Mouse (Mus musculus) forebrain, embryonic 11.5 days (tissue): ENCODE data around the gene Crim1. TPM values are rescaled to one million over a fixed set of nuclear protein-coding genes. Genes with fewer than 3 reads are reported as not detected.

ENCODE experiments used
- ATAC-seq: fragments of 200-750 bp; cut with Nextera tagmentation; replicated peaks from 2 replicates; pipeline ENCODE4 v1.8.0; 2017; ENCODE audit warnings: moderate TSS enrichment; ENCODE audit not compliant: low FRiP score
- DNase-seq: peaks from one replicate; pipeline ENCODE4 v3.0.0-alpha.2; 2017; ENCODE audit warnings: low spot score
- H3K27ac ChIP-seq: fragments of 300-500 bp; sonication (generic); 2 replicates; pipeline ENCODE4 v1.5.1; 2014; ENCODE audit warnings: low read depth, low read length
- H3K27me3 ChIP-seq: fragments of 300-500 bp; sonication (generic); 2 replicates; pipeline ENCODE4 v1.6.1; 2014; ENCODE audit warnings: mild to moderate bottlenecking, low read length, mixed read lengths; ENCODE audit not compliant: control insufficient read depth, insufficient read depth
- H3K36me3 ChIP-seq: fragments of 300-500 bp; sonication (generic); 2 replicates; pipeline ENCODE4 v1.6.1; 2014; ENCODE audit warnings: mild to moderate bottlenecking, low read length, moderate library complexity, mixed read lengths; ENCODE audit not compliant: control insufficient read depth, insufficient read depth
- H3K4me1 ChIP-seq: fragments of 300-500 bp; sonication (generic); replicated peaks from 2 replicates; pipeline ENCODE4 v1.6.1; 2014; ENCODE audit warnings: low read length, mixed read lengths; ENCODE audit not compliant: control insufficient read depth, insufficient read depth
- H3K4me2 ChIP-seq: fragments of 300-500 bp; sonication (generic); 2 replicates; pipeline ENCODE4 v1.6.1; 2014; ENCODE audit warnings: low read depth, mild to moderate bottlenecking, low read length, moderate library complexity, mixed read lengths; ENCODE audit not compliant: severe bottlenecking
- H3K4me3 ChIP-seq: fragments of 300-500 bp; sonication (generic); 2 replicates; pipeline ENCODE4 v1.5.1; 2014; ENCODE audit warnings: low read depth, low read length
- H3K9ac ChIP-seq: fragments of 300-500 bp; sonication (generic); 2 replicates; pipeline ENCODE4 v1.6.1; 2014; ENCODE audit warnings: low read length
- H3K9me3 ChIP-seq: fragments of 300-500 bp; sonication (generic); 2 replicates; pipeline ENCODE4 v1.6.1; 2016; ENCODE audit warnings: low read length, mixed read lengths; ENCODE audit not compliant: control insufficient read depth
- WGBS: fragments of 180-500 bp; shearing (Covaris S2); extraction: QIAGEN DNeasy Blood & Tissue Kit; methylation state at CpG from one replicate; pipeline ENCODE4 v1.1.7; 2014; 5-methylcytosine and 5-hydroxymethylcytosine counted together
- polyA plus RNA-seq: library from polyadenylated mRNA; unstranded; fragments of >200 nt; fragmentation: Nextera tagmentation; extraction: Ambion mirVana; gene quantifications from 2 replicates; pipeline ENCODE4 v1.2.1, GENCODE M21; 2014

Crim1 gene
- polyA plus RNA-seq, 1 experiment from 2014 or later = 2.7 TPM

- Histone ChIP-seq H3K36me3 (no peaks in the 10 kb centered on the region), H3K27ac (no peak overlapping the region), H3K4me3 (no peak overlapping the region), H3K9ac (no peak overlapping the region), H3K27me3 (no peaks in the 10 kb centered on the region), H3K9me3 (no peaks in the 10 kb centered on the region), H3K4me2 (no peak overlapping the region), H3K4me1 (no peaks in the 10 kb centered on the region)
- 80% methylated on average over 7 of the region's 7 CpGs for WGBS
- DNase-seq (no peak), ATAC-seq (no peak)
Observed at GRCm38 (mm10) chr17:78325761-78326332, 125.8 kb downstream of the Crim1 start.

- WGBS = 86% methylated on average over 2 of the region's 2 CpGs
- DNase-seq (no peak), ATAC-seq (no peak)
- H3K4me2 ChIP-seq = no peak overlapping the region
- no peaks in the 10 kb centered on the region for H3K4me1 ChIP-seq
- no peaks in the 10 kb centered on the region for H3K27me3 ChIP-seq
- H3K27ac ChIP-seq = no peak overlapping the region
- H3K9me3 ChIP-seq = no peaks in the 10 kb centered on the region
- H3K4me3 ChIP-seq = no peak overlapping the region
- no peak overlapping the region for H3K9ac ChIP-seq
- no peaks in the 10 kb centered on the region for H3K36me3 ChIP-seq
Observed at GRCm38 (mm10) chr17:78326381-78326780, 126.3 kb downstream of the Crim1 start.

- DNase-seq (no peak), ATAC-seq (no peak)
- Histone ChIP-seq H3K27me3 (no peaks in the 10 kb centered on the region), H3K4me1 (no peaks in the 10 kb centered on the region), H3K9me3 (no peaks in the 10 kb centered on the region), H3K27ac (no peak overlapping the region), H3K36me3 (no peaks in the 10 kb centered on the region), H3K4me3 (no peak overlapping the region), H3K4me2 (no peak overlapping the region), H3K9ac (no peak overlapping the region)
- 89% methylated on average over 4 of the region's 4 CpGs for WGBS
Observed at GRCm38 (mm10) chr17:78327187-78327586, 127.1 kb downstream of the Crim1 start.

GRCm38 (mm10) chr17:78328287-78328686 is 128.2 kb downstream of the Crim1 start:
- no peak overlapping the region for H3K4me3 ChIP-seq
- H3K4me1 ChIP-seq = no peaks in the 10 kb centered on the region
- no peaks in the 10 kb centered on the region for H3K9me3 ChIP-seq
- no peaks in the 10 kb centered on the region for H3K36me3 ChIP-seq
- DNase-seq (no peak), ATAC-seq (no peak)
- no peak overlapping the region for H3K9ac ChIP-seq
- H3K27me3 ChIP-seq = no peaks in the 10 kb centered on the region
- H3K4me2 ChIP-seq = no peak overlapping the region
- H3K27ac ChIP-seq = no peak overlapping the region
- WGBS = 87% methylated on average over 3 of the region's 3 CpGs

DNA sequence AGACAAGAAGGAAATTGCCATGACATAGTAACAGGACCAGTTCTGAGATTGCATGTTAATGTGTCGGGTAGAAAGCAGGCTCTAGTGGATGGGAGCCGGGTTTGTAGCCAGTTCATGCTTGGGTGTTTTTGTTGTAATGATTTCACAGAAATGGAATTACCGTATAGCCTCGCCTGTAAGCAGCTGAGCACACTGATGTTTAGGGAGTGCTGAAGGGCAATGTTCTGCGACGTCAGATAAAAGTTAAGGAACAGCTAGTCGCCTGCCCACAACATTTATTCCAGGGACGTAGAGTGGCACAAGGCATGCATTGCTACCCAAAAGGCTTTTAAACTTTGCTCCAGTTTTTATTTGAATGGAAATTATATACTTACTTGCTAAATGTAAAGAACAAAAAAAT is 131.4 kb downstream of the Crim1 start:
- DNase-seq = no peak
- Histone ChIP-seq H3K9ac (no peak overlapping the region), H3K27me3 (no peaks in the 10 kb centered on the region), H3K4me3 (no peak overlapping the region), H3K4me2 (no peak overlapping the region), H3K36me3 (no peaks in the 10 kb centered on the region), H3K4me1 (no peaks in the 10 kb centered on the region), H3K27ac (no peak overlapping the region), H3K9me3 (no peaks in the 10 kb centered on the region)
- no peak for ATAC-seq
- WGBS = 94% methylated on average over 8 of the region's 8 CpGs

DNA sequence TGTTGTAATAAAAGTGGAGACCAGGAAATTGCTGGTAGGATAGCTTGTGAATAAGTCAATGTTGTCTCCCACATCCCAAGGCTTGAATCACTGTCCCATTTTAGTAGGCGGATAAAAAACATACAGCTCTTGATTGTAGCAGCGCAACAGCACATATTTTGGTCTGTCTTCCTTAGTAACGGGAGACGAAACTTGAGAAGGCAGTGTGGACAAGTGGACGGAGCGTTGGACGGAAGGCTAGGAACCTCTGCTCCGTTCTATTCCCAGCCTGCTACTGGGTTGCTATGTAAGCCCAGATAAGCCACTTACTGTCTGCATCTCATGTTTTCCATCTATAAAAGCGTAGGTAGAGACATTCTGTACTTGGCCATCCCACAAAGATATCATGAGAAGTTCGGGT is 133.2 kb downstream of the Crim1 start:
- Histone ChIP-seq H3K27ac (no peak overlapping the region), H3K4me2 (no peak overlapping the region), H3K9me3 (no peaks in the 10 kb centered on the region), H3K4me1 (no peaks in the 10 kb centered on the region), H3K27me3 (no peaks in the 10 kb centered on the region), H3K36me3 (no peaks in the 10 kb centered on the region), H3K9ac (no peak overlapping the region), H3K4me3 (no peak overlapping the region)
- no peak for ATAC-seq
- DNase-seq = no peak
- 93% methylated on average over 10 of the region's 10 CpGs for WGBS

- no peak for ATAC-seq
- WGBS = 95% methylated on average over 8 of the region's 8 CpGs
Observed at GRCm38 (mm10) chr17:78335250-78335649, 135.2 kb downstream of the Crim1 start.

DNA sequence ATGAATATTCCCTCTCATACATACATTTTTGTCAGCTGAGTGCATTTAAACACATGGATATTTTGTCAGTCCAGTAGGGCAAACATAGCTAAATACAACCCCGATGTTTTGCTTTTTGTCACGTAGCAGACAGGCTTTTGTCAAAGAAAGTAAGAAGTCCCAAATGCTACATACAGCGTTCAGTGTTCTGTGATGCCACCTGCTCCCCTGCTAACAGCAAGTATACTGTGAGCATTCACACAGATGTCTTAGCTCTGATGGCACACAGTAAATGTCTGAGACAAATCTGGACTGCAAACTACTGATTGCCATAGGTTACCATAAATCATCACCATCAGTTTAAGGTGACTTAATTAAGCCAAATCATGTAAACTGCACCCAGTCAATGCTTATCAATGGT is 143.6 kb downstream of the Crim1 start:
- Histone ChIP-seq H3K9ac (no peak overlapping the region), H3K27ac (no peak overlapping the region), H3K27me3 (no peaks in the 10 kb centered on the region), H3K4me1 (no peaks in the 10 kb centered on the region), H3K4me2 (no peak overlapping the region), H3K4me3 (no peak overlapping the region), H3K9me3 (no peaks in the 10 kb centered on the region), H3K36me3 (no peaks in the 10 kb centered on the region)
- DNase-seq (no peak), ATAC-seq (no peak)
- 95% methylated on average over 3 of the region's 3 CpGs for WGBS

More at GRCm38 (mm10) chr17:78335250-78335649, 135.2 kb downstream of the Crim1 start:
- no peak for DNase-seq
- Histone ChIP-seq H3K9ac (no peak overlapping the region), H3K36me3 (no peaks in the 10 kb centered on the region), H3K4me3 (no peak overlapping the region), H3K27ac (no peak overlapping the region), H3K4me1 (no peaks in the 10 kb centered on the region), H3K27me3 (no peaks in the 10 kb centered on the region), H3K4me2 (no peak overlapping the region), H3K9me3 (no peaks in the 10 kb centered on the region)

DNA sequence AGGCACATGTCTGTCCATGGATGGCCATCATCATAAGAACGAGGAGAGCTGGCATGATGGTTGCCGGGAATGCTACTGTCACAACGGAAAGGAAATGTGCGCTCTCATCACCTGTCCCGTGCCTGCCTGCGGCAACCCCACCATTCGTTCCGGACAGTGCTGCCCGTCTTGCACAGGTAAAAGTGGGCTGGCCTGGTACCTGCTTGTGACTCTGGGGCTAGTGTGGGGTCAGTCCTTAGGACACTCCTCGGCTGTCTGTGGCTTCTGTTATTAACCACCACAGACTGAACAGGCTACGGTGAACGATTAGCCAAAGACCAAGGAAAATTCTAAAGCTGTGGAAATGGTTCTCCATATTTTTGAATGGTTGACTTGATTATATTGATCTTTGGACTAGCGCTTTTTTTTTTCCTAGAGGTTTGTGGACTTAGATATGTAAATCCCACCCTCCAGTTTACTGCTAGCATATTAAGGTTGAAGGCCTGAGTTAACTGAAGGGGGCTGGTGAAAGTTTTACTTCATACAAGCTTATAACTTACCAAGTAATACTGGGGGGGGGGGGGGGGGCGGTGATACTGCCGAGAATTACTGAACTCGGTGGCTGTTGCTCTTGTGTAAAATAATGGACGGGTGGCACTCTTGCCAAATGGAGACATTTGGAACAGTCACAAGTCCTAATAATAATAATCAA is 147.2 kb downstream of the Crim1 start:
- ATAC-seq = no peak
- 93% methylated on average over 17 of the region's 17 CpGs for WGBS
- Histone ChIP-seq H3K4me1 (no peaks in the 10 kb centered on the region), H3K4me2 (no peak overlapping the region), H3K9me3 (no peaks in the 10 kb centered on the region), H3K36me3 (no peaks in the 10 kb centered on the region), H3K27me3 (no peaks in the 10 kb centered on the region), H3K27ac (no peak overlapping the region), H3K9ac (no peak overlapping the region), H3K4me3 (no peak overlapping the region)
- no peak for DNase-seq
